Mouse (Mus musculus) MEL (cell line): ENCODE measurements around the gene Recql5. TPM values are rescaled to one million over a fixed set of nuclear protein-coding genes. Genes with fewer than 3 reads are reported as not detected.

Source experiments
- DNase-seq: peaks from one replicate; pipeline ENCODE4 v3.0.0; 2011; ENCODE audit warnings: low read depth, low spot score
- H3K27ac ChIP-seq: 2 replicates; pipeline ENCODE4 v1.5.1; 2012; ENCODE audit warnings: low read depth, mild to moderate bottlenecking, control low read depth, low read length, moderate library complexity; ENCODE audit not compliant: control insufficient read depth
- H3K27me3 ChIP-seq, 2 experiments: fragments of 150-350 bp in 1 of 2; sonication (generic) in 1 of 2; 2 replicates each; pipeline ENCODE4 v1.6.1; 2012; ENCODE audit warnings: low read length in 2 of 2, mild to moderate bottlenecking in 2 of 2, improper control_type of control experiment in 1 of 2, moderate library complexity in 1 of 2; ENCODE audit not compliant: insufficient read depth in 2 of 2, control insufficient read depth in 1 of 2
- H3K36me3 ChIP-seq, 2 experiments: 2 replicates each; pipeline ENCODE4 v1.6.1; 2012 to 2014; ENCODE audit warnings: low read length in 2 of 2, improper control_type of control experiment in 1 of 2, inconsistent platforms in 1 of 2, mild to moderate bottlenecking in 1 of 2; ENCODE audit not compliant: insufficient read depth in 2 of 2, control insufficient read depth in 1 of 2
- H3K4me1 ChIP-seq, 2 experiments: fragments of 150-350 bp in 1 of 2; sonication (generic) in 1 of 2; 2 replicates each; pipeline ENCODE4 v1.6.1; 2012; ENCODE audit warnings: low read length in 2 of 2, improper control_type of control experiment in 1 of 2, mild to moderate bottlenecking in 1 of 2; ENCODE audit not compliant: insufficient read depth in 2 of 2, control insufficient read depth in 1 of 2
- H3K4me3 ChIP-seq, 2 experiments: fragments of 150-350 bp in 1 of 2; sonication (generic) in 1 of 2; 2 replicates each; pipeline ENCODE4 v1.5.1; 2012; ENCODE audit warnings: low read depth in 2 of 2, low read length in 2 of 2, mild to moderate bottlenecking in 2 of 2, moderate library complexity in 2 of 2, control low read depth in 1 of 2, improper control_type of control experiment in 1 of 2; ENCODE audit not compliant: control insufficient read depth in 1 of 2, insufficient read depth in 1 of 2
- H3K79me2 ChIP-seq: 2 replicates; pipeline ENCODE4 v1.6.1; 2012; ENCODE audit warnings: mild to moderate bottlenecking, low read length, moderate library complexity; ENCODE audit not compliant: control insufficient read depth, poor library complexity, insufficient read depth
- H3K9ac ChIP-seq: 2 replicates; pipeline ENCODE4 v1.6.1; 2012; ENCODE audit warnings: low read depth, mild to moderate bottlenecking, control low read depth, low read length, moderate library complexity; ENCODE audit not compliant: control insufficient read depth, poor library complexity, severe bottlenecking
- H3K9me3 ChIP-seq: fragments of 150-350 bp; sonication (generic); replicated peaks from 2 replicates; pipeline ENCODE4 v1.6.1; 2012; ENCODE audit warnings: mild to moderate bottlenecking, low read length, improper control_type of control experiment, moderate library complexity; ENCODE audit not compliant: insufficient read depth
- BHLHE40 ChIP-seq: IDR thresholded peaks from 2 replicates; pipeline ENCODE4 v1.6.1; 2012; ENCODE audit warnings: low read depth, mild to moderate bottlenecking, inconsistent platforms, low read length, improper control_type of control experiment, borderline replicate concordance
- CHD2 ChIP-seq: IDR thresholded peaks from 2 replicates; pipeline ENCODE4 v1.6.1; 2011; ENCODE audit warnings: low read length, improper control_type of control experiment
- CTCF ChIP-seq, 3 experiments: IDR thresholded peaks in 2 of 3; conservative IDR thresholded peaks in 1 of 3; 2 replicates each; pipeline ENCODE4 v1.5.1; 2011 to 2012; ENCODE audit warnings: low read length in 3 of 3, low read depth in 2 of 3, mild to moderate bottlenecking in 2 of 3, improper control_type of control experiment in 1 of 3, inconsistent platforms in 1 of 3, mixed read lengths in 1 of 3, moderate library complexity in 1 of 3; ENCODE audit not compliant: control insufficient read depth in 1 of 3, insufficient read depth in 1 of 3, poor library complexity in 1 of 3, severe bottlenecking in 1 of 3
- E2F4 ChIP-seq: IDR thresholded peaks from 2 replicates; pipeline ENCODE4 v1.6.1; 2011; ENCODE audit warnings: low read depth, low read length, improper control_type of control experiment, borderline replicate concordance
- EP300 ChIP-seq, 2 experiments: IDR thresholded peaks; 2 replicates each; pipeline ENCODE4 v1.6.1; 2011; ENCODE audit warnings: improper control_type of control experiment in 2 of 2, low read length in 2 of 2, low read depth in 1 of 2, mild to moderate bottlenecking in 1 of 2
- ETS1 ChIP-seq: IDR thresholded peaks from 2 replicates; pipeline ENCODE4 v1.6.1; 2012; ENCODE audit warnings: low read depth, mild to moderate bottlenecking, inconsistent platforms, low read length, improper control_type of control experiment, moderate library complexity
- GABPA ChIP-seq: IDR thresholded peaks from 2 replicates; pipeline ENCODE4 v1.6.1; 2012; ENCODE audit warnings: low read depth, mild to moderate bottlenecking, inconsistent platforms, low read length, improper control_type of control experiment, moderate library complexity
- GATA1 ChIP-seq: IDR thresholded peaks from 2 replicates; pipeline ENCODE4 v1.6.1; 2011; ENCODE audit warnings: low read depth, low read length, improper control_type of control experiment
- HCFC1 ChIP-seq: IDR thresholded peaks from 2 replicates; pipeline ENCODE4 v1.6.1; 2012; ENCODE audit warnings: low read depth, mild to moderate bottlenecking, inconsistent platforms, low read length, improper control_type of control experiment, moderate library complexity
- JUND ChIP-seq: IDR thresholded peaks from 2 replicates; pipeline ENCODE4 v1.6.1; 2011; ENCODE audit warnings: low read depth, mild to moderate bottlenecking, improper control_type of control experiment, low read length
- KAT2A ChIP-seq: conservative IDR thresholded peaks from 2 replicates; pipeline ENCODE4 v1.6.1; 2012; ENCODE audit warnings: low read depth, low read length, improper control_type of control experiment, inconsistent platforms
- MAFK ChIP-seq: IDR thresholded peaks from 2 replicates; pipeline ENCODE4 v1.6.1; 2011; ENCODE audit warnings: low read depth, mild to moderate bottlenecking, low read length, improper control_type of control experiment, borderline replicate concordance
- MAX ChIP-seq: IDR thresholded peaks from 2 replicates; pipeline ENCODE4 v1.6.1; 2011; ENCODE audit warnings: low read length, improper control_type of control experiment
- MAZ ChIP-seq: IDR thresholded peaks from 2 replicates; pipeline ENCODE4 v1.6.1; 2012; ENCODE audit warnings: low read depth, mild to moderate bottlenecking, inconsistent platforms, low read length, improper control_type of control experiment
- MEF2A ChIP-seq: IDR thresholded peaks from 2 replicates; pipeline ENCODE4 v1.6.1; 2014; ENCODE audit warnings: low read depth, mild to moderate bottlenecking, inconsistent platforms, low read length, improper control_type of control experiment; ENCODE audit not compliant: poor library complexity, insufficient replicate concordance, severe bottlenecking; ENCODE audit errors: extremely low read depth
- MXI1 ChIP-seq: IDR thresholded peaks from 2 replicates; pipeline ENCODE4 v1.6.1; 2011; ENCODE audit warnings: mild to moderate bottlenecking, low read depth, low read length, improper control_type of control experiment
- MYB ChIP-seq: IDR thresholded peaks from 2 replicates; pipeline ENCODE4 v1.6.1; 2011; ENCODE audit warnings: mild to moderate bottlenecking, low read depth, low read length, improper control_type of control experiment
- MYC ChIP-seq: IDR thresholded peaks from 2 replicates; pipeline ENCODE4 v1.6.1; 2011; ENCODE audit warnings: low read depth, mild to moderate bottlenecking, low read length, improper control_type of control experiment, moderate library complexity
- NELFE ChIP-seq: IDR thresholded peaks from 2 replicates; pipeline ENCODE4 v1.6.1; 2011; ENCODE audit warnings: low read depth, low read length, improper control_type of control experiment
- NRF1 ChIP-seq: IDR thresholded peaks from 2 replicates; pipeline ENCODE4 v1.6.1; 2014; ENCODE audit warnings: low read depth, mild to moderate bottlenecking, inconsistent platforms, low read length, improper control_type of control experiment, moderate library complexity; ENCODE audit not compliant: poor library complexity, insufficient read depth, severe bottlenecking
- POLR2AphosphoS2 ChIP-seq: IDR thresholded peaks from 2 replicates; pipeline ENCODE4 v1.6.1; 2011; ENCODE audit warnings: low read length, improper control_type of control experiment
- POLR2AphosphoS5 ChIP-seq: IDR thresholded peaks from 2 replicates; pipeline ENCODE4 v1.6.1; 2012; ENCODE audit warnings: low read depth, borderline replicate concordance, mild to moderate bottlenecking, inconsistent platforms, low read length, moderate library complexity, mixed read lengths
- RAD21 ChIP-seq: IDR thresholded peaks from 2 replicates; pipeline ENCODE4 v1.6.1; 2011; ENCODE audit warnings: mild to moderate bottlenecking, low read depth, low read length, improper control_type of control experiment
- RCOR1 ChIP-seq: IDR thresholded peaks from 2 replicates; pipeline ENCODE4 v1.6.1; 2012; ENCODE audit warnings: low read depth, mild to moderate bottlenecking, inconsistent platforms, low read length, improper control_type of control experiment
- SIN3A ChIP-seq: IDR thresholded peaks from 2 replicates; pipeline ENCODE4 v1.6.1; 2012; ENCODE audit warnings: low read length, improper control_type of control experiment, inconsistent platforms
- SMC3 ChIP-seq: IDR thresholded peaks from 2 replicates; pipeline ENCODE4 v1.6.1; 2011; ENCODE audit warnings: low read depth, low read length, improper control_type of control experiment
- TAL1 ChIP-seq: IDR thresholded peaks from 2 replicates; pipeline ENCODE4 v1.6.1; 2012; ENCODE audit warnings: mild to moderate bottlenecking, inconsistent platforms, low read length, moderate library complexity, mixed read lengths
- TBP ChIP-seq: IDR thresholded peaks from 2 replicates; pipeline ENCODE4 v1.8.0; 2011; ENCODE audit warnings: low read depth, low read length, improper control_type of control experiment
- UBTF ChIP-seq: IDR thresholded peaks from 2 replicates; pipeline ENCODE4 v1.6.1; 2012; ENCODE audit warnings: low read depth, mild to moderate bottlenecking, inconsistent platforms, low read length, improper control_type of control experiment, moderate library complexity, borderline replicate concordance; ENCODE audit not compliant: insufficient read depth
- USF1 ChIP-seq: IDR thresholded peaks from 2 replicates; pipeline ENCODE4 v1.6.1; 2014; ENCODE audit warnings: low read depth, mild to moderate bottlenecking, inconsistent platforms, low read length, improper control_type of control experiment, moderate library complexity
- USF2 ChIP-seq, 2 experiments: IDR thresholded peaks; 2 replicates each; pipeline ENCODE4 v1.6.1; 2011 to 2012; ENCODE audit warnings: improper control_type of control experiment in 2 of 2, low read length in 2 of 2, borderline replicate concordance in 1 of 2, inconsistent platforms in 1 of 2, low read depth in 1 of 2, mild to moderate bottlenecking in 1 of 2; ENCODE audit not compliant: insufficient read depth in 1 of 2
- ZC3H11A ChIP-seq: IDR thresholded peaks from 2 replicates; pipeline ENCODE4 v1.6.1; 2012; ENCODE audit warnings: low read depth, mild to moderate bottlenecking, inconsistent platforms, low read length, improper control_type of control experiment
- ZKSCAN1 ChIP-seq: IDR thresholded peaks from 2 replicates; pipeline ENCODE4 v1.6.1; 2012; ENCODE audit warnings: low read depth, mild to moderate bottlenecking, inconsistent platforms, low read length, improper control_type of control experiment, moderate library complexity
- ZMIZ1 ChIP-seq: IDR thresholded peaks from 2 replicates; pipeline ENCODE4 v1.6.1; 2012; ENCODE audit warnings: low read depth, mild to moderate bottlenecking, inconsistent platforms, low read length, improper control_type of control experiment, moderate library complexity
- ZNF384 ChIP-seq: IDR thresholded peaks from 2 replicates; pipeline ENCODE4 v1.6.1; 2012; ENCODE audit warnings: low read depth, mild to moderate bottlenecking, inconsistent platforms, low read length, improper control_type of control experiment
- polyA plus RNA-seq, 2 experiments: library from polyadenylated mRNA; stranded (reverse) in 1 of 2; unstranded in 1 of 2; fragments of >175 nt in 1 of 2; fragments of >200 nt in 1 of 2; gene quantifications; 2 replicates each; pipeline versions ENCODE4 v1.2.1 to v1.2.4; 2012; ENCODE audit warnings: low replicate concordance in 2 of 2, low read depth in 1 of 2; ENCODE audit not compliant: insufficient read length in 2 of 2, insufficient read depth in 1 of 2, missing spikeins in 1 of 2
- total RNA-seq: library from RNA; depleted of rRNA; stranded (reverse); fragments of 300-350 nt; gene quantifications from 2 replicates; pipeline ENCODE4 v1.2.3, GENCODE M21; 2012

Recql5 gene
- total and polyA plus RNA-seq, 3 experiments: 20.3 to 21.5 TPM; not detected in 1

DNA sequence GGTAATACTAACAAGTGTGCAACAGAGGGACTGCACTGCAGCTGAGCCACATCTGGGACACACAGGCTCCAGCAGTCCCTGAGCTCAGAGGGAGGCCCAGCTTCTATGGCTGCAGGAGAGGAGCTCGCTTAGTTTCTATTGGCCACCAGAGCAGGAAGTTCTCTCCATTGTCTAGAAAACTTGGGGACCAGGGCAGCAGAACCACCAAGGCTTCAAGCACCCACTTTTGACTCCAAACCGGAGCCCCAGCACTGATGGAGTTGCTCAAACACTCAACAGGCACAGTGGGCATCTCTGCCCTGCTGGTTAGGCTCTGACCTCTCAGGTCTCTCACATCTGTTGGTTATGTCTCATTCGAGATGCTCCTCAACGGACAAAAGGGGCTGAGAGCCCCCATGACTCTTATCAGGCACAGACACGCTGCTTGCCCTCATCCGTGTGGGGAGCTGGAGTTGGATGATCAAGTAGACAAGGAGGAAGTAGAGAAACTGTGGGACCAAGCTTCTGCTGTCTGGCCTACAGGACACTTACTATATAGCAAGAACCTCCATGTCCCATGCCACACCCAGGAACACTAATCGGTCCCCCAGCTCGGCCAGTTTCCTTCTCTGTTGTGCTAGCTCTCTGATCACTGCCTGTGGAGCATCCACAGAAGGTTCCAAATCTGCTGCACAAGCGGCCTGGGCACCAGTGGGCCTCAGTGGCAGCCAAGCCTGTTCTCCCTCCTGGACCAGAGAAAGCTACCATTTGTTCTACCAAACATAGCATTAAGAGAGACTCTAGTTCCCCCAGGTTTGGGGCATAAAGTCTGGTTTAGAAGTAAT is 31.7 kb downstream of the Recql5 start:
- Histone ChIP-seq H3K9ac (peak overlapping the region; percentile 74), H3K36me3 (peaks cover 0 to 33% of the 10 kb centered on the region in 2 experiments; a peak in 2 of 4 replicates), H3K9me3 (no peaks in the 10 kb centered on the region), H3K4me3 (peak overlapping the region; percentile 68 to 69), H3K27me3 (no peaks in the 10 kb centered on the region), H3K27ac (peak overlapping the region; percentile 98), H3K79me2 (peaks cover 34% of the 10 kb centered on the region), H3K4me1 (peaks cover 20 to 40% of the 10 kb centered on the region in 2 experiments)
- peak; percentile 98 for DNase-seq
- TF ChIP-seq EP300 (IDR thresholded peaks at IDR 0.05; ENCODE audit: low read depth in 1 of 2, low read length in 2 of 2) (peak; percentile 99 to 100), TBP (peak; percentile 92), ZNF384 (no peak), MEF2A (no peak), MYC (peak; percentile 70), JUND (peak; percentile 83), GABPA (no peak), SMC3 (no peak; the same call in 1 of the 2 replicates), RCOR1 (peak; percentile 54), RAD21 (no peak), POLR2AphosphoS5 (0 out of 2 replicates have a peak, but pooled peaks have one; percentile 30), ETS1 (peak; percentile 93), KAT2A (no peak), CTCF (IDR thresholded peaks at IDR 0.05 in 2 of 3, conservative IDR thresholded peaks at IDR 0.05 in 1 of 3; ENCODE audit: control insufficient read depth in 1 of 3, insufficient read depth in 1 of 3, low read depth in 2 of 3, low read length in 3 of 3, poor library complexity in 1 of 3, severe bottlenecking in 1 of 3) (no peak), USF2 (IDR thresholded peaks at IDR 0.05; ENCODE audit: borderline replicate concordance in 1 of 2, insufficient read depth in 1 of 2, low read depth in 1 of 2, low read length in 2 of 2) (no peak), E2F4 (no peak), MXI1 (peak; percentile 59; the same call in 1 of the 2 replicates), ZC3H11A (no peak), GATA1 (peak; percentile 99), ZMIZ1 (peak; percentile 89), CHD2 (no peak), BHLHE40 (peak; percentile 75; the same call in 1 of the 2 replicates), MAFK (no peak), ZKSCAN1 (no peak), USF1 (no peak), NELFE (peak; percentile 84), MAX (no peak), SIN3A (peak; percentile 97), MAZ (peak; percentile 97; the same call in 1 of the 2 replicates), TAL1 (peak; percentile 99), MYB (peak; percentile 98), POLR2AphosphoS2 (peak; percentile 68), HCFC1 (peak; percentile 57; the same call in 1 of the 2 replicates), NRF1 (no peak), UBTF (peak; percentile 65; the same call in 1 of the 2 replicates)
